Mouse (Mus musculus): Measurements from ENCODE around the gene Pax6. TPM values are rescaled to one million over a fixed set of nuclear protein-coding genes. Genes with fewer than 3 reads are reported as not detected.

Gene Pax6
- polyA plus RNA-seq, 1 experiment from 2014 or later = not detected

DNA sequence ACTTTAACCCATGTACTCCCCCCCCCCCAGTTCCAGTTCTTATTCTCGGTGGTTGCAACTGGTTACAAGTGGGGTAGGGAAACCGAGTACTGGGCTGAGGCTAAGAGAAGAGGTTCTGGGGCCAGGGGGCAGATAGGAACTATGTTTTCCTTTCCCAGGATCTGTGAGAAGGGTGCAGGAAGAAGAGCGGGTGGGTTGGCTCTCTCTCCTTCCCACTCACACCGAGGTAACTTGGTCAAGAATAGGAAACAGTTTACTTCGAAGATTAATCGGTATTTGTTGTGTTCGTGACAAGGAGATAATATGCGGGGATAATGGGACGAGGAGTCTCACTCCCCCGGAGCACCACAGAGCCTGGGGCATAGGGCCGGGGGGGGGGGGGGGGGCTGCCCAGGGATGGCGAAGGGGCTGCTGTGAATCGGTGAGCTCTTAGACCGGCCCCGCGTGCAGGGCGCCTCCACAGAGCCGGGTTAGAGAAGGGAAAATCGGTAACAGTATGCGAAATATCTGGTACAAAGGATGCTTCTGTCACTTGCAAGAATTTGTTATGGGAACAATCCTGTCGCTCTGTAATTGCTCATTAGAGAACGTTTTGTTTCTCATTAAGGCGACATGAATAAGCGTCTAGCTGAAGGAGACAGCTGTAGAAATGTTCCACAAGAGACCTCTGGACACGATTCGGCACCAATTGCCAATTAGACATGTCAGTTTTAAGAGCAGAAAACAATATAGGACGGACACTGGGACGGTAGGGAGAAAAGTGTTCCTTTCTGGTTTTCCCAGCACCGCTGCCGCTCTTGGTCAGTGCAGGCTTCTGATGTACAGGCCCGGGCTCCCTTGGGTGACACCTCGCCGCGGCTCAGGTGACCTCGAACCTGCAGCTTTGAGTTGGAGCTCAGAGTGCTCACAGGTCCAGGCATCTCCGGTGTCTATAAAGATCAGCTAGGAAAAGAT lies 17.9 kb downstream of the Pax6 start:
- Histone ChIP-seq H3K36me3 (ENCODE audit: inconsistent target) (no peaks in the 10 kb centered on the region), H3K4me3 (ENCODE audit: inconsistent target) (no peak overlapping the region), H3K79me2 (ENCODE audit: inconsistent target) (no peaks in the 10 kb centered on the region), H3K27ac (no peak overlapping the region)
- WGBS (ENCODE audit: missing documents) = 9% methylated on average over 33 of the region's 36 CpGs

GRCm38 (mm10) chr2:105687317-105687991 lies 18.8 kb downstream of the Pax6 start:
- Histone ChIP-seq H3K4me3 (ENCODE audit: inconsistent target) (no peak overlapping the region), H3K36me3 (ENCODE audit: inconsistent target) (no peaks in the 10 kb centered on the region), H3K79me2 (ENCODE audit: inconsistent target) (no peaks in the 10 kb centered on the region), H3K27ac (no peak overlapping the region)
- WGBS (ENCODE audit: missing documents) = 12% methylated on average over 13 of the region's 13 CpGs

DNA sequence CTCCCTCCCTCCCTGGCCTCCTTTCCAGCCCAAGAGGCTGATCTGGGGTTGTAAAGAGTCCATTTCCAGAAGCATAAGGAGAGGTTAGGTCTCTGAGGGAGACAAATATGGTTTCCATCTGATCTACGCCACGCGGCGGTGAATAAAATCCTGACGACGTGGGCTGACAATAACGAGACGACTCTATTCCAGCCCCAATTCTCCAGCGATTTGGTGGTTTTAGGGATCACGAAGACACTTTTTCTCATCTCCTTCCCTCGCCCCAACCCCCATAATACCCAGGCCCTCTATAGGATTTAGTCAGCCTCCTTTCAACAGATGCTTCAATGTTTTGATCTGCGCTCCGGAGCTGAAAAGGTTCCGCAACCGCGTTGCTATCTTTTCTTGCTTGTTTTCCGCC lies 19.3 kb downstream of the Pax6 start:
- 6% methylated on average over 17 of the region's 17 CpGs for WGBS (ENCODE audit: missing documents)
- H3K4me3 ChIP-seq (ENCODE audit: inconsistent target) = no peak overlapping the region
- H3K27ac ChIP-seq = no peak overlapping the region
- no peaks in the 10 kb centered on the region for H3K79me2 ChIP-seq (ENCODE audit: inconsistent target)
- no peaks in the 10 kb centered on the region for H3K36me3 ChIP-seq (ENCODE audit: inconsistent target)

DNA sequence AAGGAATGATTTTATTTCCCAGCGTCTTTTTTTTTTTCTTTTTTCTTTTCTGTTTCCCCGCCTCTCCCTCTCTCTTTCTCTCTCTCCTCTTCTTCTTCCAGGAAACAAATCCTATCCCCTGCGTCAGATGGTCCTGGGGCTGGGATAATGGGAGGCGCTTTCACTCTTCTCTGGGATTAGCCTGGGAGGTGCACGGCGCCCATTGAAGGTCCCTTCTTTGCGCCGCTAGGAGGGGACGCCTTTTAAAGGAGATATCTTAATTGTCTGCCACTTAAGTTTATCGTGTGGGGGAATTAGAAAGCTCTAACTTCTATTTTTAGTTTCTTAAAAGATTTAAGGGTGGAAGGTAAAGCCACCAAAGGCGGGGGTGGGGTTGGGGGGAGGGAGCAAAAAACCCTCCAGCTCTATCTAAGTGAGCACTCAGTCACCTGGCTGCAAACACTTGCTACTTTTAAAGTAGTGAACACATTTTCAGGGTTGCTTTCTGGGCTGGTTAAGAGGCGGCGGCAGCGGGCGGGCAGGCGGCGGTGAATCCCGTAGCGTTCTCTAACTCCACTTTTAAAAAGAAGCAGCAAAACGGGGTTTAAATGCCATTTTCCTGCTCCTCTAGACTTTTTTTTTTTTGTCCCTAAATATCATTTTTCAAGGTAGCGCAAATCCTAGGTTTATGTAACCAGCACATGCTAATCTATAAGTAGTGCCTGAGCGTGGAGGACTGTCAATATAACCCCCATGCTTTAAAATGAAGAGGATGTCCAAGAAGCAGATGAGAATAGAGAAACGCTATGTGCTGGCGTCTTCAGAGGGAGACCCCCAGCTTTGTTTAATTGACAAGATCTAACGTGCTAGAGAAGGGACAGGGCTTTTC lies 20.0 kb downstream of the Pax6 start:
- no peaks in the 10 kb centered on the region for H3K36me3 ChIP-seq (ENCODE audit: inconsistent target)
- H3K27ac ChIP-seq = no peak overlapping the region
- WGBS (ENCODE audit: missing documents) = 8% methylated on average over 25 of the region's 25 CpGs
- H3K79me2 ChIP-seq (ENCODE audit: inconsistent target) = no peaks in the 10 kb centered on the region
- no peak overlapping the region for H3K4me3 ChIP-seq (ENCODE audit: inconsistent target)

DNA sequence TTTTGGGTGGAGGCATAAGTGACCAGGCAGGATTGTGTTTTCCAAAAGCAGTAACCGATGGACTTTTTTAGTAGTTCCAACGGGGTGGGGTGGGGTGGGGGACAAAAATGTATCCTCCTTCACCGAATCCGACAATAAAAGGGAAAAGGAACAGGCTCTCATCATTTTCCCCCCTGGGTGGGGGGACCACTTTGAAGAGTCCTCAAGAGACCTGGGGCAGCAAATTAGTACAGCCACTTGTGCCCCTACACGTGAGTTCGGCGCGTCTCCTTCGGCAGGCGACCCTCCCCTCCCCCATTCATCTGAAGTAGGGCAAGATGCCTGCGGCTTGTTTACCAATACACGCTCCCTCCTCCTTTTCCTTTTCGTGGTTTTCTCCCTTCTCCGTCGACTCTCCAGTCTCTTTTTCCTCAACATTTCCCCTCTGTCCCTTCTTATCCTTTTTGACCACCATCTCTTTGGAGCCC lies 20.6 kb downstream of the Pax6 start:
- Histone ChIP-seq H3K36me3 (ENCODE audit: inconsistent target) (no peaks in the 10 kb centered on the region), H3K79me2 (ENCODE audit: inconsistent target) (no peaks in the 10 kb centered on the region), H3K4me3 (ENCODE audit: inconsistent target) (no peak overlapping the region), H3K27ac (no peak overlapping the region)
- WGBS (ENCODE audit: missing documents) = 4% methylated on average over 15 of the region's 15 CpGs

- Histone ChIP-seq H3K27ac (no peak overlapping the region), H3K36me3 (ENCODE audit: inconsistent target) (no peaks in the 10 kb centered on the region), H3K4me3 (ENCODE audit: inconsistent target) (no peak overlapping the region), H3K79me2 (ENCODE audit: inconsistent target) (no peaks in the 10 kb centered on the region)
- 17% methylated on average over 27 of the region's 28 CpGs for WGBS (ENCODE audit: missing documents)
These were observed 21.3 kb downstream of the Pax6 start for GRCm38 (mm10) chr2:105689771-105690639.

GRCm38 (mm10) chr2:105691296-105691695 lies 22.6 kb downstream of the Pax6 start:
- H3K27ac ChIP-seq = no peak overlapping the region
- H3K36me3 ChIP-seq (ENCODE audit: inconsistent target) = no peaks in the 10 kb centered on the region
- WGBS (ENCODE audit: missing documents) = 16% methylated on average over 10 of the region's 10 CpGs

GRCm38 (mm10) chr2:105697741-105698140 lies 29.0 kb downstream of the Pax6 start:
- Histone ChIP-seq H3K36me3 (ENCODE audit: inconsistent target) (no peaks in the 10 kb centered on the region), H3K27ac (no peak overlapping the region), H3K4me3 (ENCODE audit: inconsistent target) (no peak overlapping the region), H3K79me2 (ENCODE audit: inconsistent target) (no peaks in the 10 kb centered on the region)
- 95% methylated on average over 5 of the region's 5 CpGs for WGBS (ENCODE audit: missing documents)

More at GRCm38 (mm10) chr2:105691296-105691695, 22.6 kb downstream of the Pax6 start:
- Histone ChIP-seq H3K79me2 (ENCODE audit: inconsistent target) (no peaks in the 10 kb centered on the region), H3K4me3 (ENCODE audit: inconsistent target) (no peak overlapping the region)

DNA sequence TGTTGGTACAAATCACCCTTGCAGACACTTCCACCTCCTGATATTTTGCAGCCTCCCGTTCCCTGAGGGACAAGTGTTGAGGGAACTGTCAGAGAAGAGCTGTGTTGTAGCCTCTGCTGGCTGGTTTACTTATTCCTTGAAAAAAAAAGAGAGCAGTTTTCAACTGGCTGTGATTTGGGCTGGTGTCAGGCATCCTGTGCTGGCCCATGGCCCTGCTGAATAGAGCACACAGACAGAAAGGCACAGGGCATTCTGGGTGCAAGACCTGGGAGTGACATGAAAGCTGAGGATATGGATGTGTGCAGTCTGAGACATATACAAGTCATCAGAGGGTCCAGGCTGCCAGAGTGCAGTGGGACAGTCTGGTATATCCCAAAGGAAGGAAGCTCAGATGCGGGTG lies 29.9 kb downstream of the Pax6 start:
- WGBS (ENCODE audit: missing documents) = 94% methylated on average over 2 of the region's 2 CpGs
- Histone ChIP-seq H3K4me3 (ENCODE audit: inconsistent target) (no peak overlapping the region), H3K79me2 (ENCODE audit: inconsistent target) (no peaks in the 10 kb centered on the region)

GRCm38 (mm10) chr2:105701781-105702180 lies 33.1 kb downstream of the Pax6 start:
- Histone ChIP-seq H3K36me3 (ENCODE audit: inconsistent target) (no peaks in the 10 kb centered on the region), H3K27ac (no peak overlapping the region), H3K4me3 (ENCODE audit: inconsistent target) (no peak overlapping the region), H3K79me2 (ENCODE audit: inconsistent target) (no peaks in the 10 kb centered on the region)
- WGBS (ENCODE audit: missing documents) = 94% methylated on average over 4 of the region's 4 CpGs

More for the DNA sequence above, 29.9 kb downstream of the Pax6 start:
- Histone ChIP-seq H3K36me3 (ENCODE audit: inconsistent target) (no peaks in the 10 kb centered on the region), H3K27ac (no peak overlapping the region)

DNA sequence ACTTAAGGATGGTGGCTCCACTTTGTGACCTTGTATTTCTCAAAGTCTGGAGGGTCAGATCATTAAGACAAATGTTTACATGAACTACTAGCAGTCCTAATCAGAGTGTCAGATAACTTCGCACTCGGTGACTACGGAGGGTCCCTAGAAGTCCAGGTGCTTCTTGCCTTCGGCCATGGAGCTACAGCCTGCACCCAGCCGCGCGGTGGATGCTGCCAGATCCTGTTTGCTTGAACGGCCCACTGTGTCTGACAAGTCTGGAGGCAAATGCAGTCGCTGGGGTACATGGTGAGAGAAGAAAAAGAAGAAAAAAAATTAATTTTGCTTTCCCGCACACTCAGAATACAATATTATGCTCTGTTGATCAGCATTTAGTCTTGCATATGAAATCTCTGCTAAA lies 33.9 kb downstream of the Pax6 start:
- no peaks in the 10 kb centered on the region for H3K79me2 ChIP-seq (ENCODE audit: inconsistent target)
- no peaks in the 10 kb centered on the region for H3K36me3 ChIP-seq (ENCODE audit: inconsistent target)
- 89% methylated on average over 10 of the region's 10 CpGs for WGBS (ENCODE audit: missing documents)
- no peak overlapping the region for H3K4me3 ChIP-seq (ENCODE audit: inconsistent target)
- H3K27ac ChIP-seq = no peak overlapping the region

- H3K4me3 ChIP-seq (ENCODE audit: inconsistent target) = no peak overlapping the region
- no peak overlapping the region for H3K27ac ChIP-seq
- H3K79me2 ChIP-seq (ENCODE audit: inconsistent target) = no peaks in the 10 kb centered on the region
- WGBS (ENCODE audit: missing documents) = 85% methylated on average over 2 of the region's 2 CpGs
- H3K36me3 ChIP-seq (ENCODE audit: inconsistent target) = no peaks in the 10 kb centered on the region
These were observed 36.6 kb downstream of the Pax6 start for GRCm38 (mm10) chr2:105705320-105705719.

- H3K79me2 ChIP-seq (ENCODE audit: inconsistent target) = no peaks in the 10 kb centered on the region
- no peak overlapping the region for H3K4me3 ChIP-seq (ENCODE audit: inconsistent target)
- no peaks in the 10 kb centered on the region for H3K36me3 ChIP-seq (ENCODE audit: inconsistent target)
- H3K27ac ChIP-seq = no peak overlapping the region
- WGBS (ENCODE audit: missing documents) = 93% methylated on average over 3 of the region's 3 CpGs
These were observed 40.4 kb downstream of the Pax6 start for GRCm38 (mm10) chr2:105709126-105709525.

Data from macrophage (primary cell).